Mouse (Mus musculus): Measurements from ENCODE around the gene Zfp354a. TPM values are rescaled to one million over a fixed set of nuclear protein-coding genes. Genes with fewer than 3 reads are reported as not detected.
"Not testable (repeated sequence)": the region's sequence is repeated elsewhere in the genome, so short reads cannot be mapped to it uniquely, and the experiment has no call there.

Zfp354a gene
- total RNA-seq (2015) (not detected in 2 replicates), total RNA-seq (2017) (not detected in 2 replicates)

- 0 out of 2 replicates have a peak, but pooled peaks have one; percentile 17 for ATAC-seq (replicated peaks; ENCODE audit: poor library complexity)
Measured at GRCm38 (mm10) chr11:51059151-51059571, at the start of gene Zfp354a. TSS of gene Zfp354a (plus strand) at chr11:51059257.

GRCm38 (mm10) chr11:51011821-51012220 lies 47.2 kb upstream of the Zfp354a start:
- no peak for ATAC-seq (replicated peaks; ENCODE audit: poor library complexity)

- ATAC-seq (replicated peaks; ENCODE audit: poor library complexity) = no peak
Measured at GRCm38 (mm10) chr11:51013936-51014335, 45.1 kb upstream of the Zfp354a start, which contains the start of gene Olfr54. TSS of gene Olfr54 (plus strand) at chr11:51014236.

GRCm38 (mm10) chr11:51016341-51016740 lies 42.7 kb upstream of the Zfp354a start:
- no peak for ATAC-seq (replicated peaks; ENCODE audit: poor library complexity)

DNA sequence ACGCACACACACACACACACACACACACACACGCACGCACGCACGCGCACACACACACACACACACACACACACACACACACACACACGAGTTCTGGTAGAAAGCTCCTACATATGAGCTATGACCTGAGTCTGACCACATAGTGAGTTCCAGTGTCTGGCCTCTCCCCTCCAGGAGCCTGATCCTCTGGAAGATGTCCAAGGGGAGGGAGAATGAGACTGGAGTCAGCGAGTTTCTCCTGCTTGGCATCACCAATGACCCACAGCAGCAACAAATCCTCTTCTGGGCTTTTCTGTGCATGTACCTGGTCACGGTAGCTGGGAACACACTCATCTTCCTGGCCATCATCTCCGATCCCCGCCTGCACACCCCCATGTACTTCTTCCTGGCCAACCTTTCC lies 32.2 kb upstream of the Zfp354a start:
- not testable (repeated sequence) for ATAC-seq (replicated peaks; ENCODE audit: poor library complexity)

GRCm38 (mm10) chr11:51029381-51029780 lies 29.7 kb upstream of the Zfp354a start:
- ATAC-seq (replicated peaks; ENCODE audit: poor library complexity) = not testable (repeated sequence)

DNA sequence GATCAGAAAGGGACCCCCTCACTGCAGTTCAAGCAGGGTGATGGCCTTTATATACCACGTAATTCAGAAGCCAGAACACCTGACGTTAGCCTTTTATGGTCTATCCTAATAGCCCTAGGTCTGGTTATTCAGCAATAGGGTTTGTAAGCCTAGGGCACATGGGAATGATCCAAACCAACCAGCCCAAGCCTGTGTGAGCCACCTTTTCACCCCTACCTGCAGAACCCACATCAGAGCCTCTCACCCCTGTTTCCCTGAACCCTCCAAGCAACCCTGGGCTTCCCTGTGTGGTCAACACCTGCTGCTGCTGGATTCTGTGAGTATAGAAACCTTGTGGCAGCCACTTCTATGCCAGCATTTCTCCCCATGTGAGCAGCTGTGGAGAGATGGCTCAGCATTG lies 28.8 kb upstream of the Zfp354a start:
- ATAC-seq (replicated peaks; ENCODE audit: poor library complexity) = no peak

GRCm38 (mm10) chr11:51032851-51033250 lies 26.2 kb upstream of the Zfp354a start:
- 0 out of 2 replicates have a peak, but pooled peaks have one; percentile 37 for ATAC-seq (replicated peaks; ENCODE audit: poor library complexity)

GRCm38 (mm10) chr11:51034141-51034540 lies 24.9 kb upstream of the Zfp354a start:
- not testable (repeated sequence) for ATAC-seq (replicated peaks; ENCODE audit: poor library complexity)

GRCm38 (mm10) chr11:51035951-51036350 lies 23.1 kb upstream of the Zfp354a start:
- ATAC-seq (replicated peaks; ENCODE audit: poor library complexity) = no peak

GRCm38 (mm10) chr11:51044776-51045175 lies 14.3 kb upstream of the Zfp354a start:
- ATAC-seq (replicated peaks; ENCODE audit: poor library complexity) = not testable (repeated sequence)

- ATAC-seq (replicated peaks; ENCODE audit: poor library complexity) = not testable (repeated sequence)
Measured at GRCm38 (mm10) chr11:51047809-51048208, 11.2 kb upstream of the Zfp354a start, which contains the start of gene Olfr1375. TSS of gene Olfr1375 (plus strand) at chr11:51048109.

DNA sequence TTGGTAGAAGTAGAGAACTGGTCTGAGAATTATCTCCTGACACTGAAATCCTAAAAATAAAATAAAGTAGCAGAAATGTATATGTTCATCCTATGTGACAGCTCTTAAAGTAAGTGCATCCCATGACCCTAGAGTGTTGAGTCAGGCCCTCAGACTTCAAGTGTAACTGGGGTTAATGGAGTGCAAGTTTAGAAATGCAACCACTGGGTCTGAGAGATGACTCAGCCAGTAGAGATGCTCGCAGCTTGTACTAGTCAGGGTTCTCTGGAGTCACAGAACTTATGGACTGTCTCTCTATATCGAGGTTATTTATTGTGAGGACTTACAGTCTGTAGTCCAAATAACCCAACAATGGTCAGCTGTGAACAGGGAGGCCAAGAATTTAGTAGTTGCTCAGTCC lies 7.4 kb upstream of the Zfp354a start:
- no peak for ATAC-seq (replicated peaks; ENCODE audit: poor library complexity)

DNA sequence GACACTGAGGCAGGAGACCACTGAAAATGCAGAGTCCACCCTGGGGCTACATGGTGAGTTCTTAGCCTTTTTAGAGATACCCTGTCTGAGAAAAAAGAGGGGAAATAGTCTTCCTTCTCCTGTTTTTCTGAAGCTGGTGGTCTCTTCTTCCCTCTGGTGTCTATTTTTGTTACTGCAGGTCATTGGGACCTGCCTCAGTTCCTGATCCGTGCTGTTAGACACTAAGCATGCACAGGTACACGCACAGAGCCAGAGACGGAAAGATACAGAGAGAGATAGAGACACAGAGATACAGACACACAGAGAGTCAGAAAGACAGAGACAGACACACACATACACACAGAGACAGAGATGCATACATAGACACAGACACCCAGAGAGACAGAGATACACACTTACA lies 5.8 kb upstream of the Zfp354a start:
- no peak for ATAC-seq (replicated peaks; ENCODE audit: poor library complexity)

DNA sequence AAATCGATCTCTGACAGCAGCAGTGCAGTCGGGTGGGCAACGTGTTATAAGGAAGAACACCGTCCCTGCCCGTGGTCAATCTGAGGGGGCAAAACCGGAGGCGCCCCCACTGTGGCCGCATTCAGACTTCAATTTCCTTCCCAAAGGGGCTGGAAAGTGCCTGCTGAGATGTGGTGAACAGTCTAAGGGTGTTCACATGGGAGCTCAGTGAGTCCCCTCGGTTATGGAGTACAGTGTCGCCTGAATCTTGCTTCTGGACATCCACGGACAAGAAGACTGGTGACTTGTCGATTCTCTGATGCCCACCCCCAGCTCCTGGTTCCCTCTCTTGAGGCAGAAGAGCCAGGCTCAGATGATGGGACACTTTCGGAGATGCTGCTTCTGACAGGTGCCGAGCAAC lies 583 bp downstream of the Zfp354a start:
- ATAC-seq (replicated peaks; ENCODE audit: poor library complexity) = no peak

GRCm38 (mm10) chr11:51060981-51061380 lies 1.9 kb downstream of the Zfp354a start:
- ATAC-seq (replicated peaks; ENCODE audit: poor library complexity) = no peak

- ATAC-seq (replicated peaks; ENCODE audit: poor library complexity) = no peak
Measured at GRCm38 (mm10) chr11:51063276-51063675, 4.2 kb downstream of the Zfp354a start.

GRCm38 (mm10) chr11:51063841-51064240 lies 4.8 kb downstream of the Zfp354a start:
- ATAC-seq (replicated peaks; ENCODE audit: poor library complexity) = no peak

DNA sequence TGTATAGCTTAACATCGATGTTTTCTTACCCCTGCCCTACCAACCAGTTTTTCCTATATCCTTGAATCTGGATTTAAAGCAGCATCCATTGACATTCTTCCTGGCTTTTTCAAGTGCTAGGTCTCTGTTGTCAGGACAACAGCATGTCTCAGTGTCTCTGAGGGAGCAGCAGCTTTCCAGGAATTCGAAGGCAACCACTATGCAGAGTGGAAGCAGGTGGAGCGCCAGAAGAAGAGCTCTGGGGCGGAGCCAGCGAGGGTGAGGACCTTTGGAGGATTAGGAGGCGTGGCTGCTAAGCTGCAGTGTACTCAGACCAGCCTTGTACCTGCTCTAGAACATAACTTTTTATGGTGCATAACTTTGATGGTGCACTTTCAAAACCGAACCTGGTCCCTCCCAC lies 25.5 kb downstream of the Zfp354a start:
- ATAC-seq (replicated peaks; ENCODE audit: poor library complexity) = no peak

DNA sequence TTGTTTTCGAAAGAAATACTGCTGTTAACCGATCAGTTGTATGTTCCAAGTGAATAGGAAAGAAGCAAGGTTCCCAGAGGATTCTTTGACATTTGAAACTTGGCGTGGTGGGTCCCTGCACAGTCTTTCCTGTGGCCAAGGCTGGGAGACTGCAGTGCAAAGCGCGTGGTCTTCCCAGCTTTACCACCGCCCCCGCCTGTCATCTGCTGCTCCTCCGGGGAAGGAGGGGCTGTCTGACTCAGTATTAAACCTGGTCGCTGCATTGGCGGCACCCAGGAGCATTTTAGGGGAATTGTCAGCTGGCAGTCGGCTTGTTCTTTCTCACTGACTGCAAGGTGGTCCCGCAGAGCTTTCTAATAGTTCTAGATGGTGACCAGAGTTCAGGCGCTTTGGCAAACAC lies 26.2 kb downstream of the Zfp354a start:
- ATAC-seq (replicated peaks; ENCODE audit: poor library complexity) = no peak

DNA sequence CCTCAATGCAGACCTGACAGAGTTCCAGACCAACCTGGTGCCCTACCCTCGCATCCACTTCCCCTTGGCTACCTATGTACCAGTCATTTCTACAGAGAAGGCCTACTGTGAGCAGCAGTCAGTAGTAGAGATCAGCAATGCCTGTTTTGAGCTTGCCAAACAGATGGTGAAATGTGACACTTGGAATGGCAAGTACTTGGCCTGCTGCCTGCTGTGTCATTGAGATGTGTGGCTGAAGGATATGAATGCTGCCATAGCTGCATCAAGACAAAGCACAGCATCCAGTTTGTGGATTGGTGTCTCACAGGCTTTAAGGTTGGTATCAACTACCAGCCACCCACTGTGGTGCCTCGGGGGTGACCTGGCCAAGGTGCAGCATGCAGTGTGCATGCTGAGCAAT lies 48.2 kb downstream of the Zfp354a start:
- no peak for ATAC-seq (replicated peaks; ENCODE audit: poor library complexity)

DNA sequence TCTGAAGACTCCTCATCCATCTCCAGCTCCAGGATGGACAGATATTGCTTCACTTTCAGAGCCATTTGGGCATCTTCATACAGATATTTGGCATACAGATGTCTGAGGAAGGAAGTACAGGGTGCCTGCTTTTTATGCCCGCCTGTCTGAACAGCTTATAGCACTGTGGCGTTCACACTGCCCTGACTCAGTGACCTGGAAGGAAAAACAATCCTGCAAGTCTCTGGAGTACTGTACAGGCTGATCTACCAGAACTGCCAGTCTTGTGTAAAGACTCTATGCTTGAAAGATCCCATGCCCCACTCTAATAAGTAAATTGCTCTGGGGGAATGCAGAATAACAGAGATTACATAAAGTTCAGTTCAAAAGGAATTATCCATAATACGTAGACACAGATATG lies 51.6 kb downstream of the Zfp354a start:
- ATAC-seq (replicated peaks; ENCODE audit: poor library complexity) = no peak
